Mouse (Mus musculus) natural killer cell, adult 2 months (primary cell): ENCODE results near the gene 2810006K23Rik.
"Not testable (repeated sequence)": the region's sequence is repeated elsewhere in the genome, so short reads cannot be mapped to it uniquely, and the experiment has no call there.

Experiments
- DNase-seq, 2 experiments: peaks; one replicate each; pipeline ENCODE4 v3.0.0; 2022; ENCODE audit warnings: low spot score in 2 of 2

2810006K23Rik gene

GRCm38 (mm10) chr5:124349196-124349595, 21.3 kb downstream of the 2810006K23Rik start:
- DNase-seq = no peak

- DNase-seq = no peak
Observed at GRCm38 (mm10) chr5:124350350-124350749, 22.5 kb downstream of the 2810006K23Rik start.

GRCm38 (mm10) chr5:124351111-124351560, 23.2 kb downstream of the 2810006K23Rik start:
- peak in 1 of 2 experiments; percentile 20 for DNase-seq

GRCm38 (mm10) chr5:124351604-124352003, 23.7 kb downstream of the 2810006K23Rik start:
- DNase-seq = no peak

- DNase-seq = peak; percentile 61 to 69
Observed at GRCm38 (mm10) chr5:124352141-124352920, 24.4 kb downstream of the 2810006K23Rik start.

GRCm38 (mm10) chr5:124353011-124353725, 25.3 kb downstream of the 2810006K23Rik start:
- DNase-seq = no peak

GRCm38 (mm10) chr5:124353726-124354547, 26.0 kb downstream of the 2810006K23Rik start:
- peak; percentile 27 to 59 for DNase-seq

- peak in 1 of 2 experiments; percentile 24 for DNase-seq
Observed at GRCm38 (mm10) chr5:124354574-124355424, 26.9 kb downstream of the 2810006K23Rik start.

- no peak for DNase-seq
Observed at GRCm38 (mm10) chr5:124355425-124355959, 27.6 kb downstream of the 2810006K23Rik start.

- no peak for DNase-seq
Observed at GRCm38 (mm10) chr5:124356695-124357094, 28.8 kb downstream of the 2810006K23Rik start.

- no peak for DNase-seq
Observed at GRCm38 (mm10) chr5:124359641-124360040, 31.8 kb downstream of the 2810006K23Rik start.

GRCm38 (mm10) chr5:124362982-124363381, 35.1 kb downstream of the 2810006K23Rik start, which contains the start of gene Cdk2ap1:
Gene Cdk2ap1 (minus strand): TSS chr5:124363082.
- DNase-seq = not testable (repeated sequence)

- DNase-seq = no peak
Observed at GRCm38 (mm10) chr5:124364173-124364918, 36.5 kb downstream of the 2810006K23Rik start.

- no peak for DNase-seq
Observed at GRCm38 (mm10) chr5:124365754-124366153, 37.9 kb downstream of the 2810006K23Rik start.

- no peak for DNase-seq
Observed at GRCm38 (mm10) chr5:124366721-124367120, 38.8 kb downstream of the 2810006K23Rik start.

- DNase-seq = no peak
Observed at GRCm38 (mm10) chr5:124374298-124374697, 46.4 kb downstream of the 2810006K23Rik start.

- DNase-seq = no peak
Observed at GRCm38 (mm10) chr5:124376401-124376800, 48.5 kb downstream of the 2810006K23Rik start.

GRCm38 (mm10) chr5:124377149-124377548, 49.3 kb downstream of the 2810006K23Rik start:
- DNase-seq = no peak

- DNase-seq = no peak
Observed at GRCm38 (mm10) chr5:124380121-124380520, 52.2 kb downstream of the 2810006K23Rik start.

- peak in 1 of 2 experiments; percentile 13 for DNase-seq
Observed at GRCm38 (mm10) chr5:124387932-124388331, 60.0 kb downstream of the 2810006K23Rik start.
